Mouse (Mus musculus): Measurements from ENCODE around the gene Pcp4.

GRCm38 (mm10) chr16:96567428-96567827, 100.0 kb downstream of the Pcp4 start:
- TF ChIP-seq POLR2A (IDR thresholded peaks at IDR 0.05; ENCODE audit: borderline replicate concordance, insufficient read depth, low read length) = no peak
- TF ChIP-seq CTCF (IDR thresholded peaks at IDR 0.05; ENCODE audit: borderline replicate concordance, insufficient read depth, low read depth, low read length) = no peak

All from cerebellum, adult 2 months (tissue).